Mouse (Mus musculus): ENCODE measurements around the gene Gm7544.
"Not testable (repeated sequence)": the region's sequence is repeated elsewhere in the genome, so short reads cannot be mapped to it uniquely, and the experiment has no call there.

The Gm7544 gene

DNA sequence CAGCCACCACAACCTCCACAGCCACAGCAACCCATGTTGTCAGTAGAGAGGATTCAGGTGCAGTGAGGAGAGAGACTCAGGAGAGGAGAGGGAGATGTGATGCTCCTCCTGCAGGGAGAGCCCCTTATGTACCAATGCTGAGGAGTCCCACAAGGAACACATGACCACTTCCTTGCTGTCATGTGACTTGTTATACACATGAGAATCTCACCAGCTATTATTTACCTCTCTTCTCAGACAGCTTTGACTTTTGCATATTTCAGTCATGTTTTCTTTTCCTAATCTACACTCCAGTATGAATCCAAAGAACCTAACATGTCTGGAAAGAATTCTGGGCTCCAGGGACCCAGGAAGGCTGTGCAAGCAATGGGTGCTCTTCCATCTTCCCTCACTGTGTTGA is at the start of gene Gm7544:
Gm7544 (minus strand) TSS at position 101 of the 400 bp plus-strand sequence.
- not testable (repeated sequence) for DNase-seq

- DNase-seq, result not testable (repeated sequence)
Measured at GRCm38 (mm10) chr1:83000306-83000705, 44.5 kb upstream of the Gm7544 start, which contains the start of gene Gm47959. Gene Gm47959, plus strand, starts transcription at chr1:83000548.

- no peak for DNase-seq
Measured at GRCm38 (mm10) chr1:82993947-82994346, 38.1 kb upstream of the Gm7544 start.

DNA sequence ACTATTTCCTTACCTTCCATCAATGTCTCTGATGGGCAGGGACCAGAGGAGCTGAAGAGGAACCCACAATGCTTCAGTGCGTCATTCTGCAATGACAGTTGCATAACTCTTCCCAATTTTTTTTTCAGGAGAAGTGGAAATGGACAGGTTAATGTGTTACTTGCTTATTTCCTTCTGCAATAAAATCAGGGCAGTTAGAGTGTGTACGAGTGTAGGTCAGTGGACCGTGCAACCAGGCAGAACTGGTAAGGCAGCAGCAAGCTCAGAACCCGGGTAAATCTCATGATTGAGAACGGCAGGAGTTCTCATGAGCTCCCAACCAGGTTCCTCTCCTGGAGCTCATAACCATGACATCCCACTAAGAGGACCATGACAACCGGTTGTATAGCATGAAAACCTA is 36.3 kb upstream of the Gm7544 start:
- DNase-seq, result no peak

GRCm38 (mm10) chr1:82991596-82991995 is 35.8 kb upstream of the Gm7544 start:
- DNase-seq, result no peak

DNA sequence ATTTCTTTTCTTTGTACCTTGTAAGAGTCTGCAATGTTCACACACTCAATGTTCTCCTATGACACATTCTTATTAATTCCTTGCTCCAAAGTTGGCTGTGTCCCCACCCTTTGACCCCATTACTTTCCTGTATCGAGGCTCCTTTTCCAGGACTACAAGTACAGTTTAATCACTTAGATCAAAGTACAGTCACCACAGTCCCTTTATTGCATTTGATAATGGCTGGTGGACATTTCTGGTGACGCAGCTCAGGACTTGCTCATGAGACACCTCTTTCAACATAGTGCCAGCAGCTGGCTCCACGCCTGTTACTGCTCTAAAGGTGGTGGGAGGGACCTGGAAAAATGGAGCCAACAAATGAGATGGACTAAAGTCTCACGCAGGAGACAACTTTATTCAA is 35.2 kb upstream of the Gm7544 start:
- DNase-seq, result no peak

DNA sequence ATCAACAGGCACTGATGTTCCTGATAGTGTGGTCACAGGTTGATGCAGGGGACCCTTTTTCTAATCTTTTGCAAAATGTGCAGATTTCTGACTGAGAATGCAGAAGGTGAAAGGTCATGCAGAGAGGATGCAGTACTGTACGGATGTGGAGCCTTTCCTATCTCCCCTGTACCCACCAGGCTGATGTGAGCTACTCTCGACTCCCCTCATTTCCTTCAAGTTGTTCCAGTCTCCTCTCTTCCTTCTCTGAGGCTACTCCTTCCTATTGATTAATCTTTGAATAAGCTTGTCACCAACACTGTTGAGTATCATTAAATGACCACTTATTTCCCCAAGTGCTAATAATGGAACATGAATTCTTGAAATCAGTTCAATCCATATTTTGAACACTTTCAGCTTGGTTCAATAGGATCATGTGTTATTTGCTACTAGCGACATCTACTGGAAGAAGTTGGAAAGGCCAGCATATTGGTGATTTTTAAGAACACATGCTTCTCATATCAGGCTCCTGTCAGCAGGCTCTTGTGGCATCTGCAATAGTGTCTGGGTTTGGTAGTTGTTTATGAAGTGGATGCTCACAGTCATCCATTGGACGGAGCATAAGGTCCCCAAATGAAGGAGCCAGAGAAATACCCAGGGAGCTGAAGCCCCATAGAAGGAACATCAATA is 31.9 kb upstream of the Gm7544 start:
- no peak for DNase-seq

- DNase-seq, result no peak
Measured at GRCm38 (mm10) chr1:82986738-82987137, 30.9 kb upstream of the Gm7544 start.

- no peak for DNase-seq
Measured at GRCm38 (mm10) chr1:82977840-82978239, 22.0 kb upstream of the Gm7544 start.

- no peak for DNase-seq
Measured at GRCm38 (mm10) chr1:82975750-82976149, 19.9 kb upstream of the Gm7544 start.

DNA sequence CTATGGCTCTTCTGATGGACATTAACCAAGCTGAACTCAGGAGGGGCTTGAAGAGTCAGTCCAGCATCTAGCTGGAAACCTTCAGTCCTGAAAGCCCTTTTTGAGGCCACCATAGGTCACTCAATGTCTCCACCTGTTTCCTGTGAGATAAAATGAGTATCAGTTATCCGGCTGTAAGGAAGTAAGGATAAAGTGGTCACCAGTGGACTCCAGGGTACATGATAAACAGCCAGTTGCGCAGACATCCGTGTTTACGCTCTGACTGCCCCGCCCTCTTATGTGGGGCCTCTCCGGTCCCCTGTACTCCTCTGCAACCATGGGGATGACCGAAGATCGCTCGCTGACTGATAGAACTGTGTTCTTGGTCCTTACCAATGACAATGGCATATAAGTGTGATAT is 18.5 kb upstream of the Gm7544 start:
- no peak for DNase-seq

GRCm38 (mm10) chr1:82973901-82974300 is 18.1 kb upstream of the Gm7544 start:
- no peak for DNase-seq

- no peak for DNase-seq
Measured at GRCm38 (mm10) chr1:82973244-82973643, 17.4 kb upstream of the Gm7544 start.

DNA sequence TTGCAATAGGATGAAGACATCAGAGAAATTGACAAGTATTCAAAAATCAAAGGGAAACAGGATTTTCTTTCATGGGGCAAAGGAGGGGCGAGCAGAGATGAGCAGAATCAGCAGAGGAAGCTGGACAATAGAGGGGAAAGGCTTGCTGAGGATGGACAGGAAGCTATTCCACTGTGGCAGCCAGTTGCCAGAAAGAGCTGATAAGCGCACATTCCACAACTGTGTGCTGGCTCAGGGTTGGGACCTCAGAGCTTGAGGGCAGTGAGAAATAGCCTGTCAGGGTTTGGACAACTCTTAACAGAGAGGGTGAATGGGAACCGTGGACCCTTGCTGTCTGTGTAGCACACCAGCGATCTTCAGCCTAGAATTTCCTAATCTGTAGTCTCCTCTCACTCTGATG is 16.2 kb upstream of the Gm7544 start:
- peak; percentile 86 for DNase-seq

DNA sequence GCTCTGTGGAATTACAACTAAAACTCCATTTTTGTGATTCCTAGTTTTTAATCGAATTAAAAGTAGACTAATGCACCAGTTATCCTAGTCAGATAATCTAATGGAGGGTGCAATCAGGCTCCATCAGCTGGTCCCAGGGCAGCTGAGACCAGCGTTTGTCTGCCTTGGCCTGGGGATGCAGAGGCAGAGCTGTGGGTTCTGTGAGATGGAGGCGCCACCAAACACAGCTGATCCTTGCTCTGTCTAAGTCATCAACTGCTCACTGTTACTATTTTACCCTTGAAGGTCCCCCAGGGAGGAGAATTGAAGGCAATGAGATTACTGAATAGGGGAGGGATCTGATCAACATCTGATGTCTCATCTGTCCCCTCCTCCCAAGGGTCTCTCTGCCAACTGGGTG is 10.6 kb upstream of the Gm7544 start:
- no peak for DNase-seq

GRCm38 (mm10) chr1:82959870-82960385 is 4.1 kb upstream of the Gm7544 start, which contains the start of gene Gm47955:
Gene Gm47955, plus strand, starts transcription at chr1:82960286.
- DNase-seq, result no peak

- no peak for DNase-seq
Measured at GRCm38 (mm10) chr1:82948601-82949000, 7.2 kb downstream of the Gm7544 start.

GRCm38 (mm10) chr1:82946029-82946428 is 9.8 kb downstream of the Gm7544 start:
- not testable (repeated sequence) for DNase-seq

- DNase-seq, result not testable (repeated sequence)
Measured at GRCm38 (mm10) chr1:82943295-82943694, 12.5 kb downstream of the Gm7544 start, which contains the start of gene A030003K21Rik. Gene A030003K21Rik, minus strand, starts transcription at chr1:82943388.

DNA sequence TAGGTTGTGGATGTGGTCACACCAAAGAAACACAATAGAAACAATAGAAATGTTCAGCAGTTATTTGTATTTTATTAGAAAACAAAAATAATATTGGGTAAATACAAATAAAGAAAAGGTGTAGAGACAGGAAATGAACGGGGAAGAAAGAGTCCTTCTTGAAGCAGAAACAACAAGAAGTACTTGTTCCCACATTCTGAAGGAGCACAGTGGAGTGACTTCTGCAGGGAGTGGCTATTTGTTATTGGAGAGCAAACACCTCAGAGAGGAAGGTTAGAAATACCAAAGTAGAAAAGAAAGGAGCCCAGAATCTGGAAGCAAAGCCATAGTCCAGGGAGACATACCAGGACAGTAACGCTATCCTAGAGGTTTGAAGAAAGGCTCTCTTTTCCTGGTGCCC is 13.3 kb downstream of the Gm7544 start:
- DNase-seq, result not testable (repeated sequence)

DNA sequence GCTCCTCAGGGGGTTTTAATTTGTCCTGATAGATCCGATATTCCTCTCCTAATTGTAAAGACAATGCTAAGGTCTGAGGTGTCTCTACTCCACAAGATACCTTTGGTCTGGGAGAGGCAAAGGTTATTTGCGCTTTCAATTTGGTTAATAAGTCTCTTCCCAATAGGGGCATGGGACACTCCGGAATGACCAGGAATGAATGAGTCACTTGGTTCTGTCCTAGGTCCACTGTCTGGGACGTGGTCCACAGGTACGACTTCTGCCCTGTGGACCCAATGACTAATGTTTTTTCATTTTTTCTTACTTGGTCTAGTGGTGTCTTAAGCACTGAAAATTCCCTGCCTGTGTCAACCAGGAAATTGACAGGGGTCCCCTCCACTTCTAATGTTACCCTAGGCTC is 17.1 kb downstream of the Gm7544 start:
- peak; percentile 67 for DNase-seq

- not testable (repeated sequence) for DNase-seq
Measured at GRCm38 (mm10) chr1:82931326-82931725, 24.5 kb downstream of the Gm7544 start, which contains the start of gene Gm6217. Gene Gm6217, minus strand, starts transcription at chr1:82931399.

DNA sequence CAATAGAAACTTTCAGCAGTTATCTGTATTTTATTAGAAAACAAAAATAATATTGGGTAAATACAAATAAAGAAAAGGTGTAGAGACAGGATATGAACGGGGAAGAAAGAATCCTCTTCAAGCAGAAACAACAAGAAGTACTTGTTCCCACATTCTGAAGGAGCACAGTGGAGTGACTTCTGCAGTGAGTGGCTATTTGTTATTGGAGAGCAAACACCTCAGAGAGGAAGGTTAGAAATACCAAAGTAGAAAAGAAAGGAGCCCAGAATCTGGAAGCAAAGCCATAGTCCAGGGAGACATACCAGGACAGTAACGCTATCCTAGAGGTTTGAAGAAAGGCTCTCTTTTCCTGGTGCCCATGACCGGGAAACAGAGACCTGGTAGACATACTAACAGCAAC is 25.3 kb downstream of the Gm7544 start:
- not testable (repeated sequence) for DNase-seq

DNA sequence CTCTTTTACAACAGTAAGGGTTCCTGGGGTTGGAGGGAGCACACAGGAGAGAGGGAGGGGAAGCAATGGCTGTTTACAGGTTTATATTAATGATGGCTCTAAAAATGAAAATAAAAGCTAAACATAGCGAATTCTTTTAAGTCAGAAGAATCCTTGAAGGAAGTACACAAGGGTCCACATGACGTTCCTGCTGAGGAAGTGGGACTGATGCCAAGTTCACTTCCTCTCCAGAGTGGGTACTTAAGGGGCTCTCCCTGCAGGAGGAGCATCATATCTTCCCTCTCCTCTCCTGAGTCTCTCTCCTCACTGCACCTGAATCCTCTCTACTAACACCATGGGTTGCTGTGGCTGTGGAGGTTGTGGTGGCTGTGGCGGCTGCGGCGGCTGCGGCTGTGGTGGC is 31.2 kb downstream of the Gm7544 start, which contains the start of gene A030014E15Rik:
A030014E15Rik (plus strand) TSS at position 268 of the 400 bp plus-strand sequence.
- peak; percentile 90 for DNase-seq

All from heart, adult 11 months (tissue).